Mouse (Mus musculus): Measurements from ENCODE around the gene Khdc1a.

- TF ChIP-seq CTCF (IDR thresholded peaks at IDR 0.05; ENCODE audit: borderline replicate concordance, insufficient read depth, low read depth, low read length) (no peak), POLR2A (IDR thresholded peaks at IDR 0.05; ENCODE audit: borderline replicate concordance, insufficient read depth, low read length) (no peak)
These were observed 13.6 kb upstream of the Khdc1a start for GRCm38 (mm10) chr1:21335836-21336235.

Data from cerebellum, adult 2 months (tissue).